In genomic region chr1:74390924-74391748, GRCm38 (mm10) we compare ENCODE assay signal across 8 mouse cellular contexts. TPM values are rescaled to one million over a fixed set of nuclear protein-coding genes. Genes with fewer than 3 reads are reported as not detected.
DNase-seq lines count a peak whose midpoint lies in the region; ATAC-seq lines count a peak whose summit lies in the region.

Gene Ctdsp1 (plus strand): TSS chr1:74391509.

- DNase-seq in Muller cell, postnatal 12 days (ENCODE audit: inconsistent ontology term) = peak; percentile 99
- DNase-seq in cerebellum, adult 9-11 months = peak; percentile 97
- peak; percentile 89 to 94 for DNase-seq in frontal cortex, postnatal 10 days (ENCODE audit: low spot score in 2 of 2)
- peak; percentile 93 to 96 for DNase-seq in layer of hippocampus, postnatal 14 days (ENCODE audit: low spot score in 2 of 2)
- peak; percentile 98 for DNase-seq in lung, postnatal 14 days
- peak; percentile 84 for DNase-seq in retina, adult 2 months (ENCODE audit: low read depth, low spot score)
- peak; percentile 94 to 95 for DNase-seq in thymus, postnatal 36 days

- H3K36me3 ChIP-seq in hindbrain, embryonic 12.5 days = peaks cover 12% of the 10 kb centered on the region

- peak within 1 kb of the TSS; percentile 87 for H3K4me2 ChIP-seq in hindbrain, embryonic 12.5 days (replicated peaks)

- H3K27me3 ChIP-seq in hindbrain, embryonic 12.5 days = peaks cover 25% of the 10 kb centered on the region; the same call in 1 of the 2 replicates

- no peaks in the 10 kb centered on the region for H3K9me3 ChIP-seq in hindbrain, embryonic 12.5 days (replicated peaks)

- H3K9ac ChIP-seq in hindbrain, embryonic 12.5 days = peak within 1 kb of the TSS; percentile 90

- peaks cover 32% of the 10 kb centered on the region for H3K4me1 ChIP-seq in hindbrain, embryonic 12.5 days

- H3K4me3 ChIP-seq in hindbrain, embryonic 12.5 days = peak within 1 kb of the TSS; percentile 94

- whole genome bisulfite sequencing in hindbrain, embryonic 12.5 days = 3% methylated on average over 42 of the region's 51 CpGs

- peak within 1 kb of the TSS; percentile 89 for H3K27ac ChIP-seq in hindbrain, embryonic 12.5 days

- peak; percentile 77 for ATAC-seq in hindbrain, embryonic 12.5 days (ENCODE audit: low FRiP score)

RNA-seq across cellular contexts. Expression of gene Ctdsp1, which starts in this region (rescaled TPM):
- 38.8 and 39.2 TPM in 2 replicates for polyA plus RNA-seq in hindbrain, embryonic 12.5 days (2016; fragmentation: Nextera tagmentation; extraction: Ambion mirVana)
- total RNA-seq in layer of hippocampus, postnatal 14 days (2021) = 10 to 100 TPM; 23.8 to 28.2 TPM

Comparison
In these comparisons a context has a peak if more than half of its experiments do, and no peak if none do; other contexts are left out.
1. Peak in every context shown above with its lines: DNase-seq, ATAC-seq, H3K4me3 ChIP-seq and H3K27ac ChIP-seq.